ENCODE assay signal across 9 mouse cellular contexts in genomic region chr11:120316690-120317254, GRCm38 (mm10). TPM values are rescaled to one million over a fixed set of nuclear protein-coding genes. Genes with fewer than 3 reads are reported as not detected.
DNase-seq lines count a peak whose midpoint lies in the region; ATAC-seq and TF ChIP-seq lines count a peak whose summit lies in the region.
"Had no signal": no experiment of that assay in that cellular context is flagged by ENCODE, and none has a peak within 500 bp of the region (broad histone marks: within the 10 kb centered on the region; RNA-seq: fewer than 3 reads in every experiment).

No protein-coding gene starts in this region.

- peak overlapping the region; percentile 63 for H3K4me3 ChIP-seq in embryonic facial prominence, embryonic 10.5 days
- peak overlapping the region; percentile 45 for H3K4me3 ChIP-seq in hindbrain, embryonic 14.5 days (replicated peaks; ENCODE audit: low read length)
- peak overlapping the region; percentile 62 for H3K4me3 ChIP-seq in liver, adult 2 months (ENCODE audit: insufficient read depth, low read depth, low read length)
- H3K4me3 ChIP-seq in midbrain, embryonic 16.5 days (ENCODE audit: low read depth, low read length): peak overlapping the region; percentile 45

- intact Hi-C loops in left cerebral cortex, postnatal 4 days (cut with DNase I): no loop called here

- H3K36me3 ChIP-seq in embryonic facial prominence, embryonic 10.5 days (replicated peaks): no peaks in the 10 kb centered on the region
- H3K36me3 ChIP-seq in hindbrain, embryonic 14.5 days (replicated peaks; ENCODE audit: control insufficient read depth, insufficient read depth): no peaks in the 10 kb centered on the region
- H3K36me3 ChIP-seq in liver, adult 2 months (ENCODE audit: control insufficient read depth, insufficient read depth, low read length): no peaks in the 10 kb centered on the region
- no peaks in the 10 kb centered on the region for H3K36me3 ChIP-seq in midbrain, embryonic 16.5 days (ENCODE audit: control insufficient read depth, insufficient read depth, low read length)

- H3K27me3 ChIP-seq in embryonic facial prominence, embryonic 10.5 days (replicated peaks; ENCODE audit: low read depth, poor library complexity, severe bottlenecking): 0 out of 2 replicates have a peak, but pooled peaks cover 3% of the 10 kb centered on the region
- H3K27me3 ChIP-seq in hindbrain, embryonic 14.5 days (ENCODE audit: control insufficient read depth, insufficient read depth, low read length): no peaks in the 10 kb centered on the region
- no peaks in the 10 kb centered on the region for H3K27me3 ChIP-seq in liver, adult 2 months (ENCODE audit: control insufficient read depth, insufficient read depth, low read length)
- H3K27me3 ChIP-seq in midbrain, embryonic 16.5 days (ENCODE audit: control insufficient read depth, insufficient read depth, low read depth, low read length): no peaks in the 10 kb centered on the region

- TF ChIP-seq POLR2A in liver, adult 2 months (IDR thresholded peaks at IDR 0.05; ENCODE audit: extremely low read depth, insufficient read depth, low read length): no peak

- H3K9me3 ChIP-seq in embryonic facial prominence, embryonic 10.5 days: 0 out of 2 replicates have a peak, but pooled peaks cover 5% of the 10 kb centered on the region
- no peaks in the 10 kb centered on the region for H3K9me3 ChIP-seq in hindbrain, embryonic 14.5 days (ENCODE audit: control insufficient read depth, low read length)
- no peaks in the 10 kb centered on the region for H3K9me3 ChIP-seq in midbrain, embryonic 16.5 days (replicated peaks; ENCODE audit: control insufficient read depth, low read length, poor library complexity, severe bottlenecking)

- peak; percentile 29; the same call in 1 of the 2 replicates for ATAC-seq in hindbrain, embryonic 14.5 days (ENCODE audit: low FRiP score)
- peak; percentile 29 for ATAC-seq in midbrain, embryonic 16.5 days

- peaks cover 42% of the 10 kb centered on the region for H3K4me1 ChIP-seq in embryonic facial prominence, embryonic 10.5 days
- peaks cover 25% of the 10 kb centered on the region for H3K4me1 ChIP-seq in hindbrain, embryonic 14.5 days (replicated peaks; ENCODE audit: control insufficient read depth, insufficient read depth, low read length)
- peaks cover 4% of the 10 kb centered on the region; the same call in 1 of the 2 replicates for H3K4me1 ChIP-seq in liver, adult 2 months (ENCODE audit: control insufficient read depth, insufficient read depth, low read length)
- peaks cover 28% of the 10 kb centered on the region for H3K4me1 ChIP-seq in midbrain, embryonic 16.5 days (ENCODE audit: control insufficient read depth, insufficient read depth, low read length)

- H3K79me2 ChIP-seq in liver, adult 2 months (ENCODE audit: control insufficient read depth, insufficient read depth, low read length): no peaks in the 10 kb centered on the region

- peak; percentile 12 for DNase-seq in gastrocnemius, postnatal 10 days
- no peak for DNase-seq in gastrocnemius, adult 8-10 months (ENCODE audit: low spot score in 2 of 2)
- peak; percentile 55 for DNase-seq in embryonic facial prominence, embryonic 10.5 days (ENCODE audit: low spot score)
- peak; percentile 49 for DNase-seq in hindbrain, embryonic 14.5 days (ENCODE audit: low spot score)
- peak; percentile 40 for DNase-seq in liver, adult 2 months (ENCODE audit: extremely low read depth, low read depth, low spot score)
- DNase-seq in left cerebral cortex, postnatal 4 days: no peak
- no peak for DNase-seq in layer of hippocampus, postnatal 25 days (ENCODE audit: extremely low spot score in 1 of 2, low spot score in 1 of 2)

- WGBS in embryonic facial prominence, embryonic 10.5 days: 38% methylated on average over 13 of the region's 13 CpGs
- WGBS in hindbrain, embryonic 14.5 days: 24% methylated on average over 13 of the region's 13 CpGs
- 22% methylated on average over 13 of the region's 13 CpGs for WGBS in liver, adult 2 months
- 17% methylated on average over 13 of the region's 13 CpGs for WGBS in midbrain, embryonic 16.5 days

- peak overlapping the region; percentile 96 for H3K27ac ChIP-seq in embryonic facial prominence, embryonic 10.5 days (replicated peaks)
- H3K27ac ChIP-seq in hindbrain, embryonic 14.5 days: peak overlapping the region; percentile 97
- peak overlapping the region; percentile 76 for H3K27ac ChIP-seq in liver, adult 2 months (replicated peaks; ENCODE audit: insufficient read depth, low read depth, low read length)
- peak overlapping the region; percentile 90 for H3K27ac ChIP-seq in midbrain, embryonic 16.5 days (ENCODE audit: low read length)

- TF ChIP-seq CTCF in liver, adult 2 months (IDR thresholded peaks at IDR 0.05; ENCODE audit: low read depth, low read length): no peak

- H3K4me2 ChIP-seq in hindbrain, embryonic 14.5 days (replicated peaks): peak overlapping the region; percentile 93
- H3K4me2 ChIP-seq in midbrain, embryonic 16.5 days (ENCODE audit: low read length): peak overlapping the region; percentile 85

- peak overlapping the region; percentile 77 for H3K9ac ChIP-seq in hindbrain, embryonic 14.5 days
- peak overlapping the region; percentile 69 for H3K9ac ChIP-seq in liver, adult 2 months (ENCODE audit: low read depth, low read length)
- H3K9ac ChIP-seq in midbrain, embryonic 16.5 days (ENCODE audit: low read depth, low read length): peak overlapping the region; percentile 75

RNA-seq across cellular contexts. Expression of gene Actg1, which starts 31.6 kb away (rescaled TPM):
- total RNA-seq in gastrocnemius, postnatal 10 days (2021): 100 to 1,000 TPM; 439 to 618 TPM
- total RNA-seq in gastrocnemius, adult 8-10 months (2022): 100 to 1,000 TPM; 131 to 185 (median 162) TPM
- 3,067 and 3,150 TPM in 2 replicates for polyA plus RNA-seq in embryonic facial prominence, embryonic 10.5 days (2016; fragmentation: Nextera tagmentation; extraction: Ambion mirVana)
- 4,053 and 4,080 TPM in 2 replicates for polyA plus RNA-seq in hindbrain, embryonic 14.5 days (2014; fragmentation: Nextera tagmentation; extraction: Ambion mirVana)
- 68.0 and 123 TPM in 2 replicates for total RNA-seq in liver, adult 2 months (2014; rRNA removed)
- polyA plus RNA-seq in liver, adult 2 months (2012; rRNA removed): 158 and 177 TPM in 2 replicates
- polyA plus RNA-seq in midbrain, embryonic 16.5 days (2015; fragmentation: Nextera tagmentation; extraction: Ambion mirVana): 4,277 and 4,299 TPM in 2 replicates
- 1,000 to 10,000 TPM; 3,514 to 3,537 TPM for total RNA-seq in left cerebral cortex, postnatal 4 days (2021)
- total RNA-seq in layer of hippocampus, postnatal 25 days (2021): 1,000 to 10,000 TPM; 1,451 to 1,562 TPM

RNA-seq across cellular contexts. Expression of gene Fscn2, which starts 44.6 kb away (rescaled TPM):
- total RNA-seq in gastrocnemius, postnatal 10 days (2021): under 1 TPM; 0.50 to 0.61 TPM
- total RNA-seq in gastrocnemius, adult 8-10 months (2022): under 1 TPM in 3 of 4 experiments, not detected in 1; 0.21 to 0.54 (median 0.29) TPM
- 0.10 and 0.19 TPM in 2 replicates for polyA plus RNA-seq in embryonic facial prominence, embryonic 10.5 days (2016; fragmentation: Nextera tagmentation; extraction: Ambion mirVana)
- 1.6 and 2.2 TPM in 2 replicates for polyA plus RNA-seq in hindbrain, embryonic 14.5 days (2014; fragmentation: Nextera tagmentation; extraction: Ambion mirVana)
- not detected in 2 replicates for total RNA-seq in liver, adult 2 months (2014; rRNA removed)
- not detected in 2 replicates for polyA plus RNA-seq in liver, adult 2 months (2012; rRNA removed)
- 1.2 and 1.3 TPM in 2 replicates for polyA plus RNA-seq in midbrain, embryonic 16.5 days (2015; fragmentation: Nextera tagmentation; extraction: Ambion mirVana)
- total RNA-seq in left cerebral cortex, postnatal 4 days (2021): under 1 TPM; 0.42 to 0.44 TPM
- total RNA-seq in layer of hippocampus, postnatal 25 days (2021): under 1 TPM in 1 of 2 experiments, not detected in 1; 0.89 TPM
- total RNA-seq: left cerebral cortex, postnatal 10 days had no signal

Comparison
In these comparisons a context has a peak if more than half of its experiments do, and no peak if none do; other contexts are left out.
1. DNase-seq: peak in gastrocnemius, postnatal 10 days (single experiment), embryonic facial prominence, embryonic 10.5 days (single experiment), hindbrain, embryonic 14.5 days (single experiment) and liver, adult 2 months (single experiment); none in gastrocnemius, adult 8-10 months (0 of 2), left cerebral cortex, postnatal 4 days (single experiment) and layer of hippocampus, postnatal 25 days (0 of 2).
2. Peak in every context shown above with its lines, with median percentiles within 50 percentile points of each other: H3K27ac ChIP-seq, H3K4me3 ChIP-seq and H3K9ac ChIP-seq.